Mouse (Mus musculus): ENCODE measurements around the gene Gm21969.

Gene Gm21969

DNA sequence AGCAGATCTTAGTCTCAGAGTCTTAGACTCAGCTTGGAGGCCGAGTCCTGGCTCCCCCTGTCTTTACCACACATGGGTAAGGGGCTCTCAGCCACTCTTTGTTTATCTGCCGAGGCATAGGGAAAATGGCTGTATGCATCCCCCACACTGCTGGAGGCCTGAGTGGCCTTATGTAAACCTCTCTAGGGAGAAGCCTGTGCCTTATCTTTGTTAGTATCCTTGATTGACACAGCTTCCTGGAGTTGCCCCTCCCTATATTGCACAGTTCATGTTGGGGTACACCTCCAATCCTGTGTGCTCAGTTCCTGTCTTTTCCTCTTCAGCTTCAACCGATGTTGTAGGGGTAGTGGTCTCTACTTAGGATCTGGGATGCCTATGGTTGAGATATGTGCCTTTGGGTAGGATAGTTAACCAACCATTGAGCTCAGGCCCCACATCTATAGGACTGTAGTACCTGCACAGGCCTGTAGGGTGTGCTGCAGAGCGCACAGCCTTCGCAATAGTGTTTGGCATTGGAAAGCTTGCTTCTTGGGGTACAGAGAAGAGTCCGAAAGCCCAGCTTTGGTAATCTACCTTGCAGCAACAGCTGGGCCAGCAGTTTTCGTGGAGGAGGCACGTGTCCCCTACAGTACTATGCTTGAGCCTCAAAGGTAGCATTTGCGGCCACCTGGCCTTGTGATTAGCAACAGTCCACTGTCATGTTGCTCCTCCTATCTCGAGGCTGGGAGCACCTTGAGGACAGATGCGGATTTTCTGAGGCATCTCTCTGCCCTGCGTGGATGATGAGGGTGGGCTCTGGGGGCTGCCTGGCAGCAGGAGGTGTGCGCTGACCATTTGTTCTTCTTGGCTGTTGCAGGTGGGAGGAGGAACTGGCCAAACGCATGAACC is at the start of gene Gm21969:
Gene Gm21969, plus strand, starts transcription at position 830 of the 888 bp plus-strand sequence.
- DNase-seq (ENCODE audit: low read depth, low spot score): peak; percentile 80

DNA sequence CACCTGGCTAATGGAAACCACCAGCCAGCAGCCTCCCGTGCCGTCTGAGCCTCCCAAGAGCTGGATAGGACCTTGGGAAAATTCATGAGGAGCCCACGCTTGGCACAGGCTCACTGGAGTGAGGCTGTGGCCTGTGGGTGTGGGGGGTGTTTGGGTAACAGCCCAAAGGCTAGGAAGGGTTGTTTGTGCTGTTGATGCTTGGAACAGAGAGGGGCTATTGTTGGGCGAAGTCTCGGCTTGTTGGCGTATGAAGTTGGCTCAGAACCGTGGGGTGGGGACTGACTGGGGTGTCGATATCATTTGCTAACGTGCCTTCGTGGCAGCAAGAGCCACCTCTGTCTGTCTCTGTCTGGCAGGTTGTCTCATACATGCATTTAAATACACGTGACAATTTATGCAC is 47.8 kb upstream of the Gm21969 start:
- DNase-seq (ENCODE audit: low read depth, low spot score): no peak

DNA sequence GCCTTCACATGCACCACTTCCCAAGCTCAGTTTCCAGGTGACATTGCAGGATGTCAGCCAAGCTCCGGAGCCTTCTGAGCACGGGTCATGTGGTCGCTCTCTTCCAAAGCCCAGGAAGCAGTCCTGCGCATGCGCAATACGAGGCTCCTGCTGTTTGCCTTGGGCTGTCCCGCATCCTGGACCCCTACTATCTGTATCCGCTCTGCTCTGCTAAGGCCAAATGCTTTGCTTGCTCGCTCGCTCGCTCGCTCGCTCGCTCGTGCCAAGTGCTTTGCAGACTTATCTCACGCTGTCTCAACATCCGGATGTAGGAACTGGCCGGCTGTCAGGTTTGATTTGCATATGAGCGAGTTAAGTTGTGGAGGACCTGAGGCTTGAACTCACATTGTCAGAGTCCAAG is 47.0 kb upstream of the Gm21969 start:
- DNase-seq (ENCODE audit: low read depth, low spot score): peak; percentile 86

DNA sequence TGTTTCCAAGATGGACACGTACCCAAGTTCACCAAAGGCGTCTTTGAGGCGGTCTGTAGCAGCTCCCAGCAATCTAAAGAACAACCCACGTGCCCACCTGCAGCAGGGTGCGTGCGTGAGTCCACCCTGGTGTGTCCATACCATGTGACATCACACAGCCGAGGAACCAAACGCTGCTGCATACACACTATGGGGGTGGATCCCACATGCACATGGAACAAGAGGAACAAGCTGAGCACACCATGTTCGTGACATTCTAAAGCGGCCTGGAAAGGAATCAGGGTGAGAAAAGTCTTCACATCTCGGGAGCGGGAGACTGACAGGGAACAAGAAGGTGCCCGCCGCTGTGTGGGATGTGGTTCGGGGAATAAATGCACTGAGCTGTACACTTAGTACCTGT is 34.6 kb upstream of the Gm21969 start:
- DNase-seq (ENCODE audit: low read depth, low spot score): peak; percentile 32

DNA sequence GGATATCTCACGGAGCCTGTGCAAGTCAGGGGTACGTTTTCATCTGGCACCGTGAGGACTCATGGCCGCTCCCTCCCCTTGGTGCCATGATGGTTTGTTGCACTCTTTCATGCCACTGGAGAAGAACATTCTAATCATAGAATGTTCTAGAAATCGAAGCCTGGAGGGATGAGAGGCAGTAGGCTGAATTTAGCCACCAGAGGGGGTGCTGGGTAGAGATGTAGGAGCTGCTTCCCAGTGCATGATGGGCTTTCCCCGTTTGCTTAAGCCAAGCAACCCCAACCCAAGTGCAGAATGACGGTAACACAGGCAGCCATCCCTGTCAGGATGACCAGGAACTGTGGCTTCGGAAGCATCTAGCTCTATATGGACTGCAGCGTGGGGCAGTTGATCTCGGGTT is 32.2 kb upstream of the Gm21969 start:
- DNase-seq (ENCODE audit: low read depth, low spot score): peak; percentile 35

DNA sequence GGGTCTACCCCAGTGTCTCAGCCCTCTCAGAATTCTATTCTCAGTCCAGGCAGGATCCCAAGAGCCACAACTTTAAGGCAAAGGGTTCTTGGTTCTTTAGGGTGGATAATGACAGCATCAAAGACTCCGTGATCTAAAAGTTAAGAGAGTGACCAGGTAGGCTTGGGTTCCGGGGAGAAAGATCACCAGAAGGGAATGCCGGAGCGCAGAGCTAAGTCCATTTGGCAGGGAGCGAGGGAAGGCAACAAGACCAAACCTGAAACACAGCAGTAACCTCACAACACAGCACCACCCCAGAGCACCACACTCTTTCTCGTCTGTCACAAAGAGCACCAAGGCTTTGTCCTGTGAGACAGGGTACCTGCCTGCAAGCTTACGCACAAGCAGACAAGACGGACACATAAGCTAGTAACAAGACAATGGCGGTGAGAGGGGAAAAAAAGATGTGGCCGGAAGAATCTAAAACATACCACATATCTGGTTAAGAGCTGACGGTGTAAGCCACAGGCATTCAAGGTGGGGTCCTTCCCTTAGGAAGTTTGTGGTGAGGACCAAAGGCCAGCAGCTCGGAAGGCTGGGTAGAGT is 30.0 kb upstream of the Gm21969 start:
- no peak for DNase-seq (ENCODE audit: low read depth, low spot score)

DNA sequence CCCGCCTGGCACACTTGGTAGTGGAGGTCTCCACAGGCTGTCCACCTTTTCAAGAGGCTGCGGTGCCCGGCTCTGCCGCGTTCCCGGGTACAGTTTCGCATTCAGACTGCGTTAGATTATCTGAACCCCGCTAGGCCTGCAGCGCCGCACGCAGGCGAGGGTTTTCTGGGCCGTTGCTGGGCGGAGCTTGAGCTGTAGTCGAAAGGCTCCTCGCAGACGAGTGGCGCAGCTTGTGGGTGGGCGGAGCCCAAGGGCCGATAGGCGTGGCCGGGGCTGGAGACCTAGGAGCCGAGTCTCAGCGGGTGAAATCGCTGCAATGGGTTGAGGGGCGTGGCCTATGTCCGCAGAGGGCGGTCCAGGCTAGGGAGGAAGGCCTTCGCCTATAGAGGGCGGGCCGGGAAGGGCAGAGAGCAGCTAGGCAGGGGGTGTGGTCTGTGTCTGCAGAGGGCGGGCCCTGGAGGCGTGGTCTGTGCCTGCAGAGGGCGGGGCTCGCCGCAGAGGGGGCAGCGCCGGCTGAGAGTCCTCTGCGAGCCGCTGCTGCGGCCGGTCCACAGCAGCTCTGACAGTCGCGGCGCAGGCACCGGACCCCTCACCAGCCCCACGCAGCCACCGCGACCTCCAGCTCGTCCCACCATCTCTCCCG is 28.7 kb upstream of the Gm21969 start:
- peak; percentile 100 for DNase-seq (ENCODE audit: low read depth, low spot score)

DNA sequence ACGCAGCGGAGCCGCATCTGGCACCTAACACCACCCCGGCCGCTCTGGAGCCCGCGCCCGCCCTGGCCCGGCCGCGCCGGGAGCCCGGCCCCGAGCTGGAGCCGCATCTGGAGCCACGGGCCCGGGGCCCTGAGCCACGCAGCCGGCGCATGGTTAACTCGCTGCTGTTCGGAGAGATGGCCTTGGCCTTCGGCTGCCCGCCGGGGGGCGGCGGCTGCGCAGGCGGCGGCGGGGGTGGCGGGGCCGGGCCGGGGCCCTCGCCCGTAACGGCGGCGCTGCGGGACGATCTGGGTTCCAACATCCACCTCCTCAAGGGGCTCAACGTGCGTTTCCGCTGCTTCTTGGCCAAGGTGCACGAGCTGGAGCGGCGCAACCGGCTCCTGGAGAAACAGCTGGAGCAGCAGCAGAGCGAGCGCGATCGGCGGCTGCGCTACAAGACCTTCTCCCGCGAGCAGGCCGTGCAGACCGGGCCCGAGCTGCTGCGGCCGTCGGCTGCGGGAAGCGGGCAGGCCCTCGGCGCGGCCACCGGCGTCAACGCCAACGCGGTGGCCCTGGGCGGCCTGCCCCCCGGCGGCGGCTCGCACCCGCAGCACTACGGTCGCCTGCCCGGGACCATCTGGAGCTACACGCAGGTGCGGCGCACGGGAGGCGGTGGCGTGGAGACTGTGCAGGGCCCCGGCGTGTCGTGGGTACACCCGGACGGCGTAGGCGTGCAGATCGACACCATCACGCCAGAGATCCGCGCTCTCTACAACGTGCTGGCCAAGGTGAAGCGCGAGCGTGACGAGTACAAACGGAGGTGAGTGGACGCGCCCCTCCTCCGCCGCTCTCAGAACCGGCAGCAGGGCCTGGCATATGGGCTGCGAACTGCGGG is 27.9 kb upstream of the Gm21969 start:
- DNase-seq (ENCODE audit: low read depth, low spot score): peak; percentile 62

DNA sequence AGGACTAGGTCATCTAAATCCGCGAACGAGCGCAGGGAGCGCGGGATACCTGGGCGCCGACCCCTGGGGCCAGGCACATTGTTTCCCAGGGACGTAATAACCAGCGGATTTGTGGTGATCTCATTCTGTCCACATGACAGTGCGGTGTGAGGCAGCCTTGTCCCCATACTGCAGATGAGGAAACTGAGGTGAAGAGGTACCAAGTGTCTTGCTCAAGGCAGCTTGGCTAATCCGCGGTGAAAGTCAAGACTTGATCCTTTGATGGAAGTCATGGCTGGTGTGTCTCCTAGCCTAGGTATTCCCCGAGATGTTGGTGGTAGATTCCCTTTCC is 27.3 kb upstream of the Gm21969 start:
- peak; percentile 47 for DNase-seq (ENCODE audit: low read depth, low spot score)

DNA sequence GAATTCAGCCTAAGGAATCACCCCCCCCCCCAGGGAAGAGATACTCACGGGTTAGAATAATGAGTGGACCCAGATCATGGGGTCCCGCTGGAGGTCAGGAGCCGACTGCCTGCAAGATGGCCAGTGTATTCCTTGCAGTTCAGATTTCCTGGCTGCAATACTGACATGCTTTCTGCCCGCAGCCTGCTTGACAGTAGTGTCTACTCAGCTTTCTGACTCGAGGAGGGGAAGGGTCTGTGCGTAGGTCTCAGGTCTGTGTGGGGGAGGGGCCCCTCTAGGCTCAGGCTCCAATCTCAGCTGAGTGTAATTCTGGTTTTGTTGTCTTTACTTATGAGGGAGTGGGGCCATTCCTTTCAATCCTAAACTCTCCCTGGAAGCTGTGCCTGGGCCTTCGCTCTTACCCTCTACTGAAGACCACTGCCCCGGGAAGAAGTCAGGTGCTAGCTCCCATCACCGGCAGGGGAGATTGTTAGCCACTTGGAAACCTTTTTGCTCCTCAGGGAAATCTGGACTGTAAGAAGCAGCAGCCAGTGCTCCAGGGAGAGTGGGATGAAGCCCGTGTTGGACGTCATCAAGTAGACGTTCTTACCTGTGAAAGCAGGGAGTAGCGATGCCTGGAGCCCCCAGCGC is 26.6 kb upstream of the Gm21969 start:
- no peak for DNase-seq (ENCODE audit: low read depth, low spot score)

DNA sequence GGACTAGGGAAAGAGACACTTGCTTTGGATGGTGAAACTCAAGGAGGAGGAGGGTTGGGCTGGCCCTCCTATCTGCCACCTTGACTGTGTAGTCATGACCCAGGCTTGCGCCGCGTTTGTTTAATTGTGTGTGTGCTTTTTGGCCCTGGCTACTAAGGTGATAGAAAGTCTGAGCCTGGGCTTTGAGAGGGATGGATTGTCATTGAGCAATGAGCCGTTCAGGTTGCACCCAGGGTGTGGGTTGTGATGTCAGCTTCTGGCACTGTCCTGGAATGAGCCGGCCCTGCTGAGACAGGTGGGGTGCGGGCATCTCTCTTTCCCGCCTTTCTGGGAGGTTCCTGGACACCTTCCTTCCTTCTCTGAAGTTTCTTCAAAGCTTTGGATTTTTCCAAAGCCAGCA is 26.0 kb upstream of the Gm21969 start:
- DNase-seq (ENCODE audit: low read depth, low spot score): no peak

DNA sequence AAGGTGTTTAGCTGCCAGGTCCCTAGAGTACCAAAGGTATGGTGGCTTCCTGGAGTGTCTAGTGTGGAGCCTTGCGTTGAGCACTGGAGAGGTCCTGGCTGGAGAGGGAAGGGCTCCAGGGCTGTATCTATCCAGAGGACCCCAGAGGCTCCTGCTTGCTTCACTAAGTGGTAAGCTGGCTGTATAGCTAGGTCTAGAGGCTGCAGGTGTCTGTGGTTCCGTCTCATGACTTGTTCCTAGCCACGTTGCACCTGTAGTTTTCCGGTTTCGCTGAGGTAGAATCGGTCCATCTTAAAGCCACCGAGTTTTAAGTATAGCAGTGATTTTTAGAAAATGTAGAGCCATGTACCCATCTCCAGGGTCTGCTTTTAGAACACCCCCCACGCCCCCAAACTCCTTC is 24.6 kb upstream of the Gm21969 start:
- DNase-seq (ENCODE audit: low read depth, low spot score): no peak

DNA sequence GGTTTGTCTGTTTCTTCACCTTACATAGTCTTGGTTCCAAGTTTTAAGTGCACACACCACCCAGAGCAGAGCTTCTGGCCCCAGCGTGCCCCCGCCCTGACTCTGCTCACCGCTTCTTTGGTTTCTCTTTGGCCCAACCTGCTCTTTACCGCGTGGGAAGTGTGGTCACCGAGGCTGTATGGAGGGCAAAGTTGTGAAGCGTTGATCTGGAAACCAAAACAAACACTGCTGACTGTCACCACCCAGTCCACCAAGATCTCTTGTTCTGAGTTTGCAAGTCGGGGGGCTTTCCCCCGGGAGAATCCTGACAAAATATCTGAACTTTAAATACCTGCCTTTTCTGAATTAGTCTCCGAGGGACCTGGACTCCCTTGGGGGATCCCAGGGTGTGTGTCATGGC is 24.0 kb upstream of the Gm21969 start:
- no peak for DNase-seq (ENCODE audit: low read depth, low spot score)

DNA sequence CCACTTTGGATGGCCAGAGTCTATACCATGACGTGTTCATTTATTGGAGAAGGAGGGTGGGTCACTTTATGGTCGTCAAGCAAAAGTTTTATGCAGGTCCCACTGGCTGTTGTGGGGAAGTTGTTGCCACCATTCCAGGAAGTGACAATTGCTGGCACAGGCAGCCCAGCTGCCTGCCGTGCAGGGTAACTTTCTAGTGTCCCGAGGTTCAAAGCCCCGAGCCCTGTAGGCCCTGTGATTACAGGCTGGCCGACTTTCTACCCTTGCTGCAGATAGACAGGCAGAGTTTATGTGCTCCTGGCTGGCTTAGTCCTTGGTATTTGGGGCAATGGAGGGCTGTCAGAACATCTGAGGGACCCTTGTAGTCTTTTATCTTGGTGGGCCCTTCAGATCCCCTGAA is 23.5 kb upstream of the Gm21969 start:
- DNase-seq (ENCODE audit: low read depth, low spot score): no peak

DNA sequence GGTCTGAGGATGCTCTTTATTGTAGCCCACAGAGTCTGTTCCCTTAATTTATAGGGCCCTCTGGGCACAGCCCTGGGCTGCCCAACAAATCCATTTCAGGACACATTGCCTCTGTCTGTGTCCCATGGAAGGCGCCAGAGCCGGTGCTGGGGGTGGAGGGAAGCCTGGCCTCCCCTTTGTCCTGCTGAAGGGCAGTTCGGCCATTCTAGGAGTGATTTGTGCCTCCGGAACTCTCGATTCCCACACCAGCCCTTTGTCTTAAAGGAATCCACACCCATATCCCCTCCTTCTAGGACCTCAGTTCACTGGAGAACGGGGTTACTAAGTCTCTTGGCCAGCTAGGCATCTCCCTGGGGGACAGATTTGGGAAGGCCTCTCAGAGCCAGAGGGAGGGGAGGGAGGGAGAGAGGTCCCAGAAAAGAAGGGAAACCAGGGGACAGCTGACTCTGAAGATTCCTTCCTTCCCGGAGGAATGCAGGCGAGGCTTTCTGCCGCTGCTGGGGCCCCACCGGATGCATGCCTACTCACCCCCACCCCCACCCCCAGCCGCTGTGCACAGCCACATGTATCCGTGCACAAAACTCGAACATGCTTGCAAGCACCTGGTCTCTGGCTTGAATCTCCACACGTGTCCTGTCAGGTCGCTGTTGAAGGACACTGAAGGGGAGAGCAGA is 22.2 kb upstream of the Gm21969 start:
- peak; percentile 55 for DNase-seq (ENCODE audit: low read depth, low spot score)

DNA sequence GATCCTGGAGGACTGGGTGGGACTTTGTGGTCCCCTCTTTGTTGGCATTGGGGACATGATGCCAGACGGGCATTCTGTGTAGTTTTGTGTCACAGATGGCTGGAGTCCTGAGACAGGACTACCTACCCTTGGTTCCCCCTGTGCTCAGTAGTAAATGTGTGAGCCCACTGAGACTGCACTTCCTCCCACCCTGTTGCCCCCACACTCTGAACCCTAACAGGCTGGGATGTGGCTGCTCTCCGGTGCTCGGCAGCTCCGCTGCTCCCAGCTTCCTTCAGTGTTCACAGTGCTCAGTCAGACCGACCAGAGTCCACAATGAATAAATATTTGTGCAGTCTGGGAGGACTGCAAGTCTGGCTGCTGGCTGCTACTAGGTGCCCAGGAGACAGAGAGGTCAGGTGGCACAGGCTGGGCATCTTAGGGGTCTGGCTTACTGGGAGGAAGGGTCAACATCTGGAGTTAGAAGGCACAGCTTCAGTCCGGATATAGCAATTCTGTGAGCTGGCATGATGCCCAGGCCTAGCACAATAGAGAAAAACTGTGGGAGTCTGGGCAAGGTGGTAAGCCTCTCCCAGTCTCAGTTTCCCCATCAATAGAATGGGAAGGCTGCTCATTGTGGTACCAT is 21.4 kb upstream of the Gm21969 start:
- DNase-seq (ENCODE audit: low read depth, low spot score): no peak

DNA sequence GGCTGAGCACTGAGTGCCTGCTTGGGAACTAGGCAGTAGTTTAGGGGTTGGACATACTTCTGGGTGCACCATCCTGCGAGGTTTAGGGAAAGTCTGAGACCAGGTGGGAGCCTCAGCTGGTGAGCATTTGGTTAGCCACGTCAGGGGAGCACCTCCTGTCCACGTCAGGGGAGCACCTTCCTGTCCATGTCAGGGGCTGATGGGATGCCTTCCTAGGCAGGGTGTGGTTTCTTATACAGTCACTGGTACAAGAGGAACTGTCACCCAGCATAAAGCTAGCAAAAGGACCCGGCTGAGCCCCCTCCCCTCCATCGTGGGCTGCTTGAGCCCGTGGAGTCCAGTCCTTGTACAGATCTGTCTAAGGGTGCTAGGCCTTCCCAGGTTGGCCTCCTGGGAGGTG is 20.6 kb upstream of the Gm21969 start:
- DNase-seq (ENCODE audit: low read depth, low spot score): no peak

DNA sequence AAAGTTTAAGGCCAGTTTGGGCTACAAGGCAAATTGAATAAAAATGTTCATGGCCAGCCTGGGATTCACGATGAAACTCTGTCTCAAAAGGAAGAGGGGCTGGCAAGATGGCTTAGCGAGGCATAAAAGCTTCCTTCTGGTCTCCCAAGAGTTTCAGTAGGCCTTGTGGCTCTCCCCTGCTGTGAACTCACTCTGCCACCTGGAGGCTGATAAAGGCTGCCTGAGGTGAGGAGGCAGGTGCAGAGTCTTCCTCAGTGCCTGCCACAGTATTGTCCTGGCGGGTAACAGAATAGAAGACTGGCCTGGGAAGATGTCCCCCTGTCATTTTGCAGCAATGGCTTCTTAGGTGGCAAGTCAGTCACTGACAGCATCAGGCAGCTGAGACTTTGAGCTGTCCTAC is 20.1 kb upstream of the Gm21969 start:
- DNase-seq (ENCODE audit: low read depth, low spot score): peak; percentile 21

DNA sequence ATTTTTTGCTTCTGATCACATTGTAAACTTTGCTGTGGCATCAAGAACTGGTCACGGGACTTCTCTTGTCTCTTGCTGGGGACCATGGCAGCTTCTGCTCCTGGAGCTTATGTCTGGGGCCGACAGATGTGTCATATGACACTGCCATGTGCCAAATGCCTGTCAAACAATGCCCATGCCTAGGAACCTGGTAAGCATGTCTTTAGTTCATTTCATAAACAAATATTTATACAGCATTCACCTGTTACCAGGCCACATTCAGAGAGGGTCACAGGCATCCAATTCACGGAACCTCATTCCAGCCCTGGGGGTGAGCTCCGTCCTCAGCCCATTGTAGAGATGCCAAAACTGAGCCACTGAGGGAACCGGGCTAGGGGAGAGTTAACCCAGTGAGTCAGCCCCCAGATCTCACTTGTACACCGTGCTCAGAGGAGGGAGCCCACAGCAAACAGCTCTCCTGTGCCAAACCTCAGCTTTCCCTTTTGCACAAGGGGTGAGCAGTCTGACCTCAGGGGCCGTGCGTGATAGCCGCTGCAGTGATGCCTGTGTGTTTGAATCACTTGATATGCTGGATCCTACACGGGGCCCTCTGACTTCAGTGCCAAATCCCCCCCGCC is 19.2 kb upstream of the Gm21969 start:
- no peak for DNase-seq (ENCODE audit: low read depth, low spot score)

DNA sequence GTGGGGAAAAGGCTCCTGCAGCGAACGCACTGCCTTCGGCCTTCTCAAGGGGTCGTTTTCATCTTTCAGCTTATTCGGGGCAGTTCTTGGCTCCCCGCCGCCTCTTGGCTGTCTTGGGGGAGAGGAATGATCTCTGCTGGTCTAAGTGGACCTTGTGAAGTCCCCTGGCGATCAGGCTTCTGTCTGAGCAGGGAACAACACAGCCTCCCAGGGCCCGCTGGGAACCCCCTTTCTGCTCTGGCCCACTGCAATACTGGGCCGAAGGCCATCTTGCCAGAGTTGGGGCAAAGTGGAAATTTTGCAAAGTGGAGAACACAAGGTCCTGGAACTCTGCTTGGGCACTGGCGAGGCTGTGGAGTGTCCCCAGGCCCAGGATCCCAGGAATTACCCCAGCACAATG is 18.3 kb upstream of the Gm21969 start:
- no peak for DNase-seq (ENCODE audit: low read depth, low spot score)
